Mouse (Mus musculus): ENCODE measurements at regions not wholly inside any gene's neighbourhood (a gene's known extent, or its start where the extent isn't known, plus 50 kb on each side); places are given as distances from the start of the nearest gene placed in this dataset.
"Not testable (repeated sequence)": the region's sequence is repeated elsewhere in the genome, so short reads cannot be mapped to it uniquely, and the experiment has no call there.

DNA sequence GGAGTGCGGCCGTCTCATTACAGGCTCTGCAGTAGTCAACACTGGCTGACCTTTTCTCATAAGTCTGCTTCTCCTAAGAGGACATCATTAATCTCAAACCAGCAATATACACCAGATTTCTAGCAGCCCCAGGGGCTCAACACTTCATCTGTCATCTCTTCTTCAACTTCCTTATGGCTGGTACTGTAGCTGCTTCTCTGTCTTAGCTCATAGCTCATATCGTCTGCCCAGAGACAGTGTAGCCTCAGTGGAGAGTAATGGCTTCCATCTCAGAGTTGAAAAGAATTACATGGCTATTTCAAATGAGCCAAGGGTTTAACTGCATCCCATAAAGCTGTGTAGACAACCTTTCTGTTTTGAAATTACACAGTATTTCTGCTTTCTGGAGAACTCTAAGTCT, 326.2 kb upstream of the Impg1 start:
- Histone ChIP-seq H3K4me1 (ENCODE audit: control insufficient read depth in 2 of 2, insufficient read depth in 2 of 2, low read length in 2 of 2) (no peaks in the 10 kb centered on the region), H3K4me3 (ENCODE audit: control insufficient read depth in 1 of 2, insufficient read depth in 1 of 2, low read depth in 1 of 2, low read length in 2 of 2) (no peak overlapping the region), H3K27me3 (ENCODE audit: control insufficient read depth, insufficient read depth, low read length) (no peaks in the 10 kb centered on the region), H3K36me3 (ENCODE audit: control insufficient read depth, insufficient read depth, low read length) (no peaks in the 10 kb centered on the region), H3K4me2 (ENCODE audit: low read length) (no peak overlapping the region), H3K27ac (replicated peaks in 1 of 2; ENCODE audit: control insufficient read depth in 1 of 2, insufficient read depth in 1 of 2, low read depth in 2 of 2, low read length in 2 of 2) (no peak overlapping the region), H3K9ac (ENCODE audit: low read length) (no peak overlapping the region), H3K9me3 (ENCODE audit: control insufficient read depth, low read length) (no peaks in the 10 kb centered on the region)
- ATAC-seq (ENCODE audit: insufficient number of reproducible peaks, insufficient read depth, low FRiP score, low read depth), result no peak
- 52% methylated on average over 3 of the region's 3 CpGs for WGBS

DNA sequence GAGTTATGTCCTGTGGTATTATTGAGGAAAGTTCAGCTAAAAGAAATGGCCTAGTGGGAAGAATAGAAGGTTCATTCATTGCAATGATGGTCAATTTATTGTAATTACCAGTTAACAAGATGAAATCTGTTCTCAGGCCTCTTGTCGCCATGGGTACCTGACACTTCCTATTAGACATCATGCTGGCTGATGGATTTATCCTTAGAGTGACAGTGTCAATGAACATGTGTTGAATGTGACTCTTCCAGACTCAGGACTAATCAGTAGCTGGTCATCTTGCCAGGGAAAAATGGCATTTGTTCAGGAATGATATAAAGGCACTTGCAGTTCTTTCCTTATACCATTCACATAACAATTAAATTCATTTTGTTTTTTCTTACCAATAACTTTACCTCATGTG, 309.3 kb upstream of the Impg1 start:
- no peak for ATAC-seq (ENCODE audit: insufficient number of reproducible peaks, insufficient read depth, low FRiP score, low read depth)
- Histone ChIP-seq H3K27ac (replicated peaks in 1 of 2; ENCODE audit: control insufficient read depth in 1 of 2, insufficient read depth in 1 of 2, low read depth in 2 of 2, low read length in 2 of 2) (no peak overlapping the region), H3K9ac (ENCODE audit: low read length) (no peak overlapping the region), H3K4me3 (ENCODE audit: control insufficient read depth in 1 of 2, insufficient read depth in 1 of 2, low read depth in 1 of 2, low read length in 2 of 2) (no peak overlapping the region), H3K4me2 (ENCODE audit: low read length) (no peak overlapping the region), H3K27me3 (ENCODE audit: control insufficient read depth, insufficient read depth, low read length) (no peaks in the 10 kb centered on the region), H3K4me1 (ENCODE audit: control insufficient read depth in 2 of 2, insufficient read depth in 2 of 2, low read length in 2 of 2) (no peaks in the 10 kb centered on the region), H3K36me3 (ENCODE audit: control insufficient read depth, insufficient read depth, low read length) (no peaks in the 10 kb centered on the region), H3K9me3 (ENCODE audit: control insufficient read depth, low read length) (no peaks in the 10 kb centered on the region)
- 83% methylated on average over 1 of the region's 1 CpGs for WGBS

DNA sequence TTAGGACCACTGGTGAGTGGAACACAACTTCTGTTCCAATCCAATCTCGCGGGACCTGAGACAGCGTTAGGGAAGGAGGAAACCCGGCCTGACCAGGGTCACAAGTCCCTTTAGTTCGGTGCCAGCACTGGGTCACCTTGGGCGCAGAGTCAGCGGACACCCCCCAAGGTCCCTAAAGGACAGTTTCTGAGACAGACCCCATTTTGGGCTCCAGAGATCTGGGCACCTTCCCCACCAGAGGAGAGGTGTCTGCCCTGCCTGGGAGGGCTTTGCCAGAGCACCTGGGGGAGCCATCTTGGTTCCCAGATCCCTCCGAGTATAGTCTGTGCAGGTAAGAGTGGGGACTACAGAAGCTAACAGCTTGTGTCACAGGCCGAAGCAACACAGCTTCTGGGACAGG, 270.5 kb upstream of the Impg1 start:
- H3K27ac ChIP-seq (replicated peaks in 1 of 2; ENCODE audit: control insufficient read depth in 1 of 2, insufficient read depth in 1 of 2, low read depth in 2 of 2, low read length in 2 of 2); H3K27me3 ChIP-seq (ENCODE audit: control insufficient read depth, insufficient read depth, low read length); H3K9ac ChIP-seq (ENCODE audit: low read length); H3K4me2 ChIP-seq (ENCODE audit: low read length); H3K36me3 ChIP-seq (ENCODE audit: control insufficient read depth, insufficient read depth, low read length); ATAC-seq (ENCODE audit: insufficient number of reproducible peaks, insufficient read depth, low FRiP score, low read depth); H3K4me3 ChIP-seq (ENCODE audit: control insufficient read depth in 1 of 2, insufficient read depth in 1 of 2, low read depth in 1 of 2, low read length in 2 of 2); H3K9me3 ChIP-seq (ENCODE audit: control insufficient read depth, low read length); H3K4me1 ChIP-seq (ENCODE audit: control insufficient read depth in 2 of 2, insufficient read depth in 2 of 2, low read length in 2 of 2): not testable (repeated sequence)
- WGBS, result 94% methylated on average over 9 of the region's 9 CpGs

- Histone ChIP-seq H3K4me2 (ENCODE audit: low read length) (no peak overlapping the region), H3K36me3 (ENCODE audit: control insufficient read depth, insufficient read depth, low read length) (no peaks in the 10 kb centered on the region)
- WGBS, result 76% methylated on average over 1 of the region's 1 CpGs
Observed at GRCm38 (mm10) chr9:80732971-80733370, 267.7 kb upstream of the Impg1 start.

DNA sequence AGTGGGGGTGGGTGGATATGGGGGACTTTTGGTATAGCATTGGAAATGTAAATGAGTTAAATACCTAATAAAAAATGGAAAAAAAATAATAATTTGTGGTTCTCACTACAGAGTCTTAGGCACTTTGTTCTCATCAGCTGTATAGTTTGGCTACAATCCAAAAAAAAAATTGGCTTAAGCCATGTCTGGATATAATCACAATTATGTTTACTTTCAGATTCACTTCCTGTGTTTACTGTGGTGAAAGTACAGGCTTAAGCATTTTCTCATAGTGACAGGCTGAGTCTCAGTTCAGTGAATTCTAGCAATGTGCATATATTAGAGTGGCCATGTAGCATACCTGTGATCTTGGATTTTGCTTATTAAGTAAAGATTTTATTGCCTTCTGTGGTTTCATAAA, 258.4 kb upstream of the Impg1 start:
- H3K4me1 ChIP-seq (ENCODE audit: control insufficient read depth in 2 of 2, insufficient read depth in 2 of 2, low read length in 2 of 2), result no peaks in the 10 kb centered on the region
- no peaks in the 10 kb centered on the region for H3K27me3 ChIP-seq (ENCODE audit: control insufficient read depth, insufficient read depth, low read length)
- no peak overlapping the region for H3K4me2 ChIP-seq (ENCODE audit: low read length)
- H3K4me3 ChIP-seq (ENCODE audit: control insufficient read depth in 1 of 2, insufficient read depth in 1 of 2, low read depth in 1 of 2, low read length in 2 of 2), result no peak overlapping the region
- H3K9me3 ChIP-seq (ENCODE audit: control insufficient read depth, low read length), result no peaks in the 10 kb centered on the region
- ATAC-seq (ENCODE audit: insufficient number of reproducible peaks, insufficient read depth, low FRiP score, low read depth), result no peak
- no peak overlapping the region for H3K9ac ChIP-seq (ENCODE audit: low read length)
- no peaks in the 10 kb centered on the region for H3K36me3 ChIP-seq (ENCODE audit: control insufficient read depth, insufficient read depth, low read length)
- H3K27ac ChIP-seq (replicated peaks in 1 of 2; ENCODE audit: control insufficient read depth in 1 of 2, insufficient read depth in 1 of 2, low read depth in 2 of 2, low read length in 2 of 2), result no peak overlapping the region

More at GRCm38 (mm10) chr9:80732971-80733370, 267.7 kb upstream of the Impg1 start:
- Histone ChIP-seq H3K9me3 (ENCODE audit: control insufficient read depth, low read length) (no peaks in the 10 kb centered on the region), H3K4me1 (ENCODE audit: control insufficient read depth in 2 of 2, insufficient read depth in 2 of 2, low read length in 2 of 2) (no peaks in the 10 kb centered on the region), H3K27ac (replicated peaks in 1 of 2; ENCODE audit: control insufficient read depth in 1 of 2, insufficient read depth in 1 of 2, low read depth in 2 of 2, low read length in 2 of 2) (no peak overlapping the region), H3K4me3 (ENCODE audit: control insufficient read depth in 1 of 2, insufficient read depth in 1 of 2, low read depth in 1 of 2, low read length in 2 of 2) (no peak overlapping the region), H3K27me3 (ENCODE audit: control insufficient read depth, insufficient read depth, low read length) (no peaks in the 10 kb centered on the region), H3K9ac (ENCODE audit: low read length) (no peak overlapping the region)
- ATAC-seq (ENCODE audit: insufficient number of reproducible peaks, insufficient read depth, low FRiP score, low read depth), result no peak

DNA sequence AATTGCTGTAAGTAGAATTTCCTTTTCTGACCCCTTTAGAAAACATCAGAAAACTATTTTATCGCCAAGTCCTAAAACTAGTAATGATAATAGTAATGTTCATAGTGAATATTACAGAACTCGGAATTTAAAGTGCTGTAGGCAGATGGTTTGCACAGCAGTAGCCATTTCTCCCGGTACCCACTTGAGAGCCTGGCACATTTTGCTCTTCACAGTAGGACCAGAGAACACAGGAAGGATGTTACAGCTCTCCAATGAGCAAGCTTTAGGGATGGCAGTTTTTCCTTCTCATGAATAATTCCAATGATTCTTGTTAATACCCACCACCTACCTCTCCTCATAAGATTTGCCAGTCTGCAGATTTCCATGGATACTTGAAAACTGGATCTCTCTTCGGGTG, 253.2 kb upstream of the Impg1 start:
- no peak overlapping the region for H3K9ac ChIP-seq (ENCODE audit: low read length)
- H3K27me3 ChIP-seq (ENCODE audit: control insufficient read depth, insufficient read depth, low read length), result no peaks in the 10 kb centered on the region
- 83% methylated on average over 4 of the region's 4 CpGs for WGBS
- H3K36me3 ChIP-seq (ENCODE audit: control insufficient read depth, insufficient read depth, low read length), result no peaks in the 10 kb centered on the region
- H3K27ac ChIP-seq (replicated peaks in 1 of 2; ENCODE audit: control insufficient read depth in 1 of 2, insufficient read depth in 1 of 2, low read depth in 2 of 2, low read length in 2 of 2), result no peak overlapping the region
- no peaks in the 10 kb centered on the region for H3K4me1 ChIP-seq (ENCODE audit: control insufficient read depth in 2 of 2, insufficient read depth in 2 of 2, low read length in 2 of 2)
- ATAC-seq (ENCODE audit: insufficient number of reproducible peaks, insufficient read depth, low FRiP score, low read depth), result no peak
- no peaks in the 10 kb centered on the region for H3K9me3 ChIP-seq (ENCODE audit: control insufficient read depth, low read length)
- no peak overlapping the region for H3K4me3 ChIP-seq (ENCODE audit: control insufficient read depth in 1 of 2, insufficient read depth in 1 of 2, low read depth in 1 of 2, low read length in 2 of 2)
- no peak overlapping the region for H3K4me2 ChIP-seq (ENCODE audit: low read length)

GRCm38 (mm10) chr9:80709781-80710180, 244.5 kb upstream of the Impg1 start:
- H3K9ac ChIP-seq (ENCODE audit: low read length), result no peak overlapping the region
- H3K4me3 ChIP-seq (ENCODE audit: control insufficient read depth in 1 of 2, insufficient read depth in 1 of 2, low read depth in 1 of 2, low read length in 2 of 2), result no peak overlapping the region
- H3K4me1 ChIP-seq (ENCODE audit: control insufficient read depth in 2 of 2, insufficient read depth in 2 of 2, low read length in 2 of 2), result no peaks in the 10 kb centered on the region
- H3K4me2 ChIP-seq (ENCODE audit: low read length), result no peak overlapping the region
- no peak for ATAC-seq (ENCODE audit: insufficient number of reproducible peaks, insufficient read depth, low FRiP score, low read depth)
- H3K27ac ChIP-seq (replicated peaks in 1 of 2; ENCODE audit: control insufficient read depth in 1 of 2, insufficient read depth in 1 of 2, low read depth in 2 of 2, low read length in 2 of 2), result no peak overlapping the region
- no peaks in the 10 kb centered on the region for H3K36me3 ChIP-seq (ENCODE audit: control insufficient read depth, insufficient read depth, low read length)
- no peaks in the 10 kb centered on the region for H3K9me3 ChIP-seq (ENCODE audit: control insufficient read depth, low read length)
- H3K27me3 ChIP-seq (ENCODE audit: control insufficient read depth, insufficient read depth, low read length), result no peaks in the 10 kb centered on the region

GRCm38 (mm10) chr9:80705264-80705663, 240.0 kb upstream of the Impg1 start:
- no peaks in the 10 kb centered on the region for H3K36me3 ChIP-seq (ENCODE audit: control insufficient read depth, insufficient read depth, low read length)
- no peaks in the 10 kb centered on the region for H3K4me1 ChIP-seq (ENCODE audit: control insufficient read depth in 2 of 2, insufficient read depth in 2 of 2, low read length in 2 of 2)
- no peak for ATAC-seq (ENCODE audit: insufficient number of reproducible peaks, insufficient read depth, low FRiP score, low read depth)
- 80% methylated on average over 2 of the region's 2 CpGs for WGBS
- no peak overlapping the region for H3K27ac ChIP-seq (replicated peaks in 1 of 2; ENCODE audit: control insufficient read depth in 1 of 2, insufficient read depth in 1 of 2, low read depth in 2 of 2, low read length in 2 of 2)
- H3K9me3 ChIP-seq (ENCODE audit: control insufficient read depth, low read length), result no peaks in the 10 kb centered on the region
- H3K27me3 ChIP-seq (ENCODE audit: control insufficient read depth, insufficient read depth, low read length), result no peaks in the 10 kb centered on the region
- no peak overlapping the region for H3K9ac ChIP-seq (ENCODE audit: low read length)
- H3K4me2 ChIP-seq (ENCODE audit: low read length), result no peak overlapping the region
- H3K4me3 ChIP-seq (ENCODE audit: control insufficient read depth in 1 of 2, insufficient read depth in 1 of 2, low read depth in 1 of 2, low read length in 2 of 2), result no peak overlapping the region
